Mouse (Mus musculus) kidney, embryonic 15.5 days (tissue): ENCODE data around the gene Tnfrsf14. TPM values are rescaled to one million over a fixed set of nuclear protein-coding genes. Genes with fewer than 3 reads are reported as not detected.
A peak's percentile ranks its signal among the peaks of the same experiment; 100 is the strongest.

Experiments
- ATAC-seq: fragments of 200-750 bp; cut with Nextera tagmentation; replicated peaks from 2 replicates; pipeline ENCODE4 v1.8.0; 2017; ENCODE audit warnings: moderate TSS enrichment; ENCODE audit not compliant: low FRiP score
- H3K27ac ChIP-seq: fragments of 300-500 bp; sonication (generic); 2 replicates; pipeline ENCODE4 v1.5.1; 2015; ENCODE audit warnings: mild to moderate bottlenecking, inconsistent platforms
- H3K27me3 ChIP-seq: fragments of 300-500 bp; sonication (generic); 2 replicates; pipeline ENCODE4 v1.6.1; 2015; ENCODE audit warnings: inconsistent platforms
- H3K36me3 ChIP-seq: fragments of 300-500 bp; sonication (generic); 2 replicates; pipeline ENCODE4 v1.6.1; 2015; ENCODE audit warnings: inconsistent platforms
- H3K4me1 ChIP-seq: fragments of 300-500 bp; sonication (generic); 2 replicates; pipeline ENCODE4 v1.6.1; 2015; ENCODE audit warnings: inconsistent platforms
- H3K4me2 ChIP-seq: fragments of 300-500 bp; sonication (generic); 2 replicates; pipeline ENCODE4 v1.6.1; 2015; ENCODE audit warnings: moderate library complexity, mild to moderate bottlenecking, inconsistent platforms
- H3K4me3 ChIP-seq: fragments of 300-500 bp; sonication (generic); replicated peaks from 2 replicates; pipeline ENCODE4 v1.5.1; 2015; ENCODE audit warnings: mild to moderate bottlenecking, inconsistent platforms
- H3K9ac ChIP-seq: fragments of 300-500 bp; sonication (generic); 2 replicates; pipeline ENCODE4 v1.6.1; 2015; ENCODE audit warnings: mild to moderate bottlenecking, inconsistent platforms
- H3K9me3 ChIP-seq: fragments of 300-500 bp; sonication (generic); replicated peaks from 2 replicates; pipeline ENCODE4 v1.6.1; 2016; ENCODE audit warnings: inconsistent platforms
- WGBS: fragments of 180-500 bp; shearing (Covaris S2); methylation state at CpG from one replicate; pipeline ENCODE4 v1.1.7; 2015; ENCODE audit warnings: mixed read lengths; 5-methylcytosine and 5-hydroxymethylcytosine counted together
- polyA plus RNA-seq: library from polyadenylated mRNA; unstranded; fragments of >200 nt; fragmentation: Nextera tagmentation; extraction: Ambion mirVana; gene quantifications from 2 replicates; pipeline ENCODE4 v1.2.1, GENCODE M21; 2015

The Tnfrsf14 gene
- polyA plus RNA-seq, 1 experiment from 2014 or later: 1.7 TPM

DNA sequence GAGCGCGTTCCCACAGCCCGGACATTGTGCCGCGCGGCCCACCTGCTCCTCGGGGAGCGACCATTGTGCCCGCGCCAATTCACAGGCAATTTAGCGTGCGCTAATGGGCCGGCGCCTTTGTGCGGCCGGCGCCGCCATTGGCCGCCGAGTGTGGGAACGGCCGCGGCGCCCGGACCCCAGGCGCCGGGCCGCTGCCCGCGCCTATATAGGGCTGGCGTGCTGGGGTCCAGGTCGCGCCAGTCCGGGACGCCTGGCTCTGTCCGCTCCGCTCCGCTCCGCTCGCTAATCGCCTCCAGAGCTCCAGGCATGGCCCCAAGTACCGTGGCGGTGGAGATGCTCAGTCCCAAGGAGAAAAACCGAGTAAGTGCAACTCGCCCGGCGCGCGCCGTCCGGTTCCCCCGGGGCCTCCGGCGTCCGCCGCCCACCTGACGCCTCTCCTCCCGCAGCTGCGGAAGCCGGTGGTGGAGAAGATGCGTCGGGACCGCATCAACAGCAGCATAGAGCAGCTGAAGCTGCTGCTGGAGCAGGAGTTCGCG is 32.4 kb upstream of the Tnfrsf14 start, which contains the start of gene Hes5:
TSS of gene Hes5 (plus strand) at position 234 of the 536 bp plus-strand sequence.
- peak within 1 kb of the TSS; percentile 43 for H3K9ac ChIP-seq
- peaks cover 76% of the 10 kb centered on the region for H3K27me3 ChIP-seq
- peak within 1 kb of the TSS; percentile 28; the same call in 1 of the 2 replicates for H3K27ac ChIP-seq
- no peak for ATAC-seq
- H3K4me3 ChIP-seq: peak within 1 kb of the TSS; percentile 90
- no peaks in the 10 kb centered on the region; the same call in 1 of the 2 replicates for H3K36me3 ChIP-seq
- H3K9me3 ChIP-seq: no peaks in the 10 kb centered on the region
- H3K4me2 ChIP-seq: peak within 1 kb of the TSS; percentile 77
- H3K4me1 ChIP-seq: peaks cover 81% of the 10 kb centered on the region
- WGBS: under 1% methylated on average over 57 of the region's 65 CpGs

DNA sequence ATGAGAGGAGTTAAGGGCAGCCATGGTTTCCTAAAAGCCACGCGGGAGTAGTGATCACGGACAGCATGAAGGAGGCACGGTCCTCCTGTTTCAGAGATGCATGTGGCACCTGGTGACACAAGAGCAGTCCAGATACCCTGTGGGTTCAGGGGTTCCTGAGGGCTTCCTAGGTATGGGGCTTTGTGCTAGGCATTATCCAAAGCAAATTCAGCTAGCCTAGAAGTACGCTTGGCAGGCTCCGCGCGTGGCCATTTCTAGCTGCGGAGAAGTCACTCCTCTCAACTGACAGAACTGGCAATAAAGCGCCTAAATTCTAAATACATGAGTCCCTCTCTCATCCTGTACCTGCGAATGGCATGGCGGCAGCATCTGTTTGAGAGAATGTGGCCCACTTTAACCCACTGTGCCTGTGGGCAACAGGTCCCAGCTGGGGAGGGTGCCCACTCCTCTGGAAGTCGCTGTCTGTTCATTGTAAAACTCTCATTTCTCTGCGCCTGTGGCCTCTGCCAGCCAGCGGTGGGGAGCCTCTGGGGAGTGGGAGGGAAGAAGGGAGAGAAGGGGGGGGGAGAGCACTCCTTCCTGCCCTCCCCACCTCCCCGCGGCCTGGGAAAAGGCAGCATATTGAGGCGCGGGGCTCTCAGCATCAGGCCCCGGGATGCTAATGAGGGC is 31.8 kb upstream of the Tnfrsf14 start:
- H3K27me3 ChIP-seq: peaks cover 80% of the 10 kb centered on the region
- no peak overlapping the region; the same call in 1 of the 2 replicates for H3K9ac ChIP-seq
- peaks cover 75% of the 10 kb centered on the region for H3K4me1 ChIP-seq
- no peaks in the 10 kb centered on the region for H3K9me3 ChIP-seq
- H3K36me3 ChIP-seq: no peaks in the 10 kb centered on the region
- ATAC-seq: no peak
- WGBS: 20% methylated on average over 20 of the region's 20 CpGs
- H3K4me2 ChIP-seq: peak overlapping the region; percentile 77
- H3K4me3 ChIP-seq: peak overlapping the region; percentile 90
- H3K27ac ChIP-seq: no peak overlapping the region

DNA sequence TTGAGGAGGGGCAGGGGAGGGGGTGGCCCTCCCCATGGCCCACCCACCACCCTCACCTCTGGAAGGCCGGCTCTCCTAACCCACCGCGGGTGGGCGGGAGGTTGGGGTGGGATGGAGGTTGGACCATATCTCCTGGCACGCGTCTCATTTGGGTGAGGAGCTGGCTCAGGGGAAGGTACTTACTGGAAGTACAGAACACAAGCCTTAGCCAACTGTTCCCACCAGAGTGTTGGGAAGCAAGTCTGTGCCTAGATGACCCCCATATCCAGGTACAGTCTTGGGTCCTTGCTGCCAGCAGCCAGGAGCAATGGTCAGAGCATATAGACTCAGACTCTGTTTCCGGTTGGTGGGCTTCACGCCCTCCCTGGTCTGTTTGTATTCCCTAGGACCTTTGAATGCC is 30.3 kb upstream of the Tnfrsf14 start:
- Histone ChIP-seq H3K4me2 (peak overlapping the region; percentile 47), H3K27me3 (peaks cover 95% of the 10 kb centered on the region), H3K4me1 (peaks cover 64% of the 10 kb centered on the region), H3K4me3 (no peak overlapping the region), H3K36me3 (no peaks in the 10 kb centered on the region), H3K9ac (no peak overlapping the region), H3K27ac (no peak overlapping the region), H3K9me3 (no peaks in the 10 kb centered on the region)
- ATAC-seq: no peak
- 14% methylated on average over 8 of the region's 8 CpGs for WGBS

DNA sequence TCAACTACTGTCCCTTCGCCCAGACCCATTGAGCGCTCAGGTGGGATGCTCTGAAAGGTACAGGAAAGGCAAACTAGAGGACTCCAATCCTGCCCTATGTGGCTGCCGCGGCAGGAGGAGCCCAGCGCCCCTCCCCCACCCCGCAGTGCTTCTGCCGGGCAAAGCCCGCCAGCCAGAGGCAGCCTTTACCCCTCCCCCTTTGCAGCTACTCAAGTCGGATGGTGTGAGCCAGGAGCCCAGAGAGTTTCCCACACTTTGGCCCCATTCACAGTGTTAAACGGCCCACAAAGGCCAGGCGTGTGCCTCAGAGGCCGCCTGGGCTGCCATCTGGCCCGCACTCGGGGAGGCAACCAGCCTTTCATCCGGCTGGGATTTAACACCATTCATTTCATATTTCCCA is 29.8 kb upstream of the Tnfrsf14 start:
- Histone ChIP-seq H3K9me3 (no peaks in the 10 kb centered on the region), H3K4me2 (peak overlapping the region; percentile 47), H3K36me3 (no peaks in the 10 kb centered on the region), H3K4me1 (peaks cover 62% of the 10 kb centered on the region), H3K27ac (no peak overlapping the region), H3K27me3 (peaks cover 96% of the 10 kb centered on the region), H3K4me3 (no peak overlapping the region), H3K9ac (no peak overlapping the region)
- 3% methylated on average over 15 of the region's 15 CpGs for WGBS
- ATAC-seq: 0 out of 2 replicates have a peak, but pooled peaks have one; percentile 7

DNA sequence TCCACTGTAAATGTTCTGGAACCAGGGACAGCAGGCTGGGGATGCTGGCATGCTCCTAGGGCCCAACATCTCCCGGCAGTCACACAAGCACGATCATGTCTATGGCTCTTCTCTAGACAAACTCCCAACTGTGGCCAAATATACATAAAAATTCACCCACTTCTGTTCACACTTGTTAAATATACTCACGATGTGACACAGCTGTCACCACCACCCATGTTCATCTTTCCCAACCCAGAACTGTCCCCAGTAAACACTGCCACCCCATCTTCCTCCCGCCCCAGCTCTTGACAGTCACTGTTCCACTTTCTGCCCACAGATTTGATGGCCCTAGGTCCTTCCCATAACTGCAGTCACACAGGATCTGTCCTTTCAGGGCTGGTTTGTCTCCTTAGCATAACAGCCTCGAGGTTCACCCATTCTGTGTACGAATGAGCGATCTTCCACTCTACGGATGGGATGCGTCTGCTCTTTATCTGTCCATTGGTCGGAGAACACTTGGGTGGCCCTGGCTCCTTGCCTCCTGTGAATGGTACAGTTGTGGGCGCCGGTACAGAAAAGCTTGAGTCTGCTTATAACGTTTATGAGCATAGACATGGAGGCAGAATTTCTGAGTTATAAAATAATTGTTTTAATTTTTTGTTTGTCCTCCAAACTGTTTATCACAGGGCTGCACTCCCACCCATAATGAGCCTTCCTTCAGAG is 29.1 kb upstream of the Tnfrsf14 start:
- Histone ChIP-seq H3K4me2 (peak overlapping the region; percentile 47; the same call in 1 of the 2 replicates), H3K27me3 (peaks cover 96% of the 10 kb centered on the region), H3K4me1 (peaks cover 62% of the 10 kb centered on the region), H3K9ac (no peak overlapping the region), H3K4me3 (no peak overlapping the region), H3K36me3 (no peaks in the 10 kb centered on the region), H3K27ac (no peak overlapping the region), H3K9me3 (no peaks in the 10 kb centered on the region)
- WGBS: 49% methylated on average over 13 of the region's 13 CpGs
- ATAC-seq: no peak

DNA sequence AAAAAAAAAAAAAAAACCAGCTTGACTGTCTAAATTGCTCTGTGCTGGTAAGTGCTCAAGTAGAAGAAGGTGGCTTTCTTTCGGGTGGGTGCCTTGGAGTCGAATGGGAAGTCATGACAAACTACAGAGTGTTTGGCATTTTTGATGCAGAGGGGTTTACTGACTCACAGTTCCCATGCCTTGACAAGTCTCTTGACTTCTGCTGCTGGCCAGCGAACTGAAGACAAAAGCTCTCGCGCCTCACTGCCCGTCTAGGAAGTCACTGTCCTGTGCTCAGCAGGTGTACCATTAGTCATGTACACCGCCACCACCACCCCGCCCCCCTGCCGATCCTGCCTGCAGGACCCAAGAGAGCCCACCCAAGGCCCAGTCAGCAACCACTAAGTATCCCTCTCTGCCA is 28.2 kb upstream of the Tnfrsf14 start:
- peaks cover 96% of the 10 kb centered on the region for H3K27me3 ChIP-seq
- no peak for ATAC-seq
- 36% methylated on average over 9 of the region's 9 CpGs for WGBS

DNA sequence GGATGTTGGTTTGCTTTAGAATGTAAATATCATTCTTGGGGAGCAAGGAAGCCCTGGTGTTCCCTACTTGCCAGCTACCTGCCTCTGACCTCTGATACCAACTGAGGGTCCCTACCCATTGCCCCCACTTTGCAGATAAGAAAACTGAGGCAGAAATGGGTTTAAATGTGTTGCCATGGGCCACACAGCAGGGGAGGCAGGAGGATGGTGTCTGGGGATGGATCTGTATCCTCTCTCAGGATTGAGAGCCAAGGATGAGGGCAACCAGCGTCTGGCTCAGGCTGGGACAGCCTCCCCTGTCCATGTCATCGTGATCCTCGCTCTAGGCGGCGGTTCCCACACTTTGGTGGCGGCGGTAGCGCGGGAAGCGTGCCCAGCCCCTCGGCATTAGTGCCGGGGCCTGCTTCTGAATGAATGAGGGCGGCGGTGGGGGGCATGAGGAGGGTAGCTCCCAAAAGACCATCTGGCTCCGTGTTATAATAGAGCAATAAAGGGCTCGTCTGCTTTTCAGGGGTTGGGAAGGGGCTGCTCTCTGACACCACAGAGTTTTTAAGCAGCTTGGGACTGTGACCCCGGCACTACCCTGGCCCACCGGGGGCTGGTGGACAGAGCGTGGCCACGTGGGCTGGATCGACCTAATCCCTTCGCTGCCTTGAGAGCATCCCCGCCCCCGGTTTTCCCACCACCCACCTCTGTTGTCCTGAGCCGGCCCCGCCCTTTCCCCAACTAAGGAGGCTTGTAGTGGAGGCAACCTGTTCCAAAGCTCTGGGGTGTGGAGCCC is 24.3 kb upstream of the Tnfrsf14 start:
- Histone ChIP-seq H3K27ac (no peak overlapping the region), H3K4me1 (peaks cover 22% of the 10 kb centered on the region), H3K4me3 (peak overlapping the region; percentile 8; the same call in 1 of the 2 replicates), H3K9me3 (no peaks in the 10 kb centered on the region), H3K4me2 (peak overlapping the region; percentile 37), H3K27me3 (peaks cover 91% of the 10 kb centered on the region), H3K36me3 (no peaks in the 10 kb centered on the region), H3K9ac (no peak overlapping the region)
- WGBS: under 1% methylated on average over 25 of the region's 26 CpGs
- ATAC-seq: no peak

More for the DNA sequence above, 28.2 kb upstream of the Tnfrsf14 start:
- H3K36me3 ChIP-seq: no peaks in the 10 kb centered on the region
- H3K4me2 ChIP-seq: no peak overlapping the region
- H3K9ac ChIP-seq: no peak overlapping the region
- no peak overlapping the region for H3K4me3 ChIP-seq
- peaks cover 54% of the 10 kb centered on the region for H3K4me1 ChIP-seq
- H3K9me3 ChIP-seq: no peaks in the 10 kb centered on the region
- H3K27ac ChIP-seq: no peak overlapping the region

DNA sequence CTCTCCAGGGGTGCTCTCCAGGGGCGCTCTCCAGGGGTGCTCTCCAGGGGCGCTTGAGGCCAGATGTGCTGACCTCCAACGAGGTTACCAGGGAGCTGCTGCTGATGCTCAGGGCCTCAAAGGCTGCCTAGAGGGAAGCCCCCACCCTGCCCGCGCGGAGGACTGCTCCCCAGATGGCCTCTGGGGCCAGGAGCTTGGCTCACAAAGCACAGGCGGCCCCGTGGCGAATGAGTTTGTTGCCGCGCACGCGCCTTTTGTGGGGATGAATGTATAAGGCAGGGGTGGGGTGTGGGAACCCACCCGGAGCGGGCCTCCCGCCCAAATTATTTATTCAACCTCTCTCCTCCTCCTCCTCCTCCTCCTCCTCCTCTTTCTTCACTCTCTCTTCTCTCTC is 21.2 kb upstream of the Tnfrsf14 start:
- no peak for ATAC-seq
- no peaks in the 10 kb centered on the region for H3K36me3 ChIP-seq
- no peaks in the 10 kb centered on the region for H3K9me3 ChIP-seq
- peaks cover 65% of the 10 kb centered on the region for H3K27me3 ChIP-seq
- H3K4me1 ChIP-seq: peaks cover 25% of the 10 kb centered on the region
- no peak overlapping the region for H3K9ac ChIP-seq
- no peak overlapping the region for H3K4me2 ChIP-seq
- H3K27ac ChIP-seq: no peak overlapping the region
- H3K4me3 ChIP-seq: no peak overlapping the region
- 11% methylated on average over 16 of the region's 16 CpGs for WGBS

DNA sequence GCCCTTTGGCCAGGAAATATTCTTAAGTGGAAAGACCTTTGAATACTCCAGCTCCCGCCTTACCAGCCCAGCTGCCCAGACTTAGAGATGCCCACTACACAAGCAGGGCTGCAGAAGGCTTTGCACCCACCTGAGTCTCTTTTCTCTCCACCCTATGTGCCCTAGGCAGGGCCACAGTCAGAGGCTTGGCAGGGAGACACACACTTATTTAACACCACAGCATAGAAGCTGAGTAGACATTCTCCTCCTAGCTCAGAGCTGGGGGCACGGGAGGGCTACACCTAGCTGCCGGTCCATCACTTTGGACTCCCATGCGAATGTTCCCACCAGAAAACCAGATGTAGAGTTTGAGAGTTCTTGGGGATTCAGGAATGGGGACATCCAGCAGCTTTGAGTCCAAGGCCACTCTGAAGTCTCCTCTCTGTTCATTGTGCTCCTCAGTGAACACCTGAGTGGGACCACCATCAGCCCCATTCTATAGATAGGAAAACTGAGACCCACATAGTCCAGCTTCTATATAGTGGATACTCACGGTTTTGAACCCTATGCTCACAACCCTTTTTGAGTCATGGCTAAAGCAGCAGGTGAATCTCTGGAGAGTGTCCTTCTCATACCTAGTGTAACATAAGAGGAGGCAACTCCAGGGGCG is 20.7 kb upstream of the Tnfrsf14 start:
- Histone ChIP-seq H3K27ac (no peak overlapping the region), H3K4me1 (peaks cover 25% of the 10 kb centered on the region), H3K27me3 (peaks cover 60% of the 10 kb centered on the region), H3K9me3 (no peaks in the 10 kb centered on the region), H3K4me3 (no peak overlapping the region), H3K36me3 (no peaks in the 10 kb centered on the region), H3K4me2 (no peak overlapping the region), H3K9ac (no peak overlapping the region)
- ATAC-seq: no peak
- WGBS: 71% methylated on average over 6 of the region's 6 CpGs

DNA sequence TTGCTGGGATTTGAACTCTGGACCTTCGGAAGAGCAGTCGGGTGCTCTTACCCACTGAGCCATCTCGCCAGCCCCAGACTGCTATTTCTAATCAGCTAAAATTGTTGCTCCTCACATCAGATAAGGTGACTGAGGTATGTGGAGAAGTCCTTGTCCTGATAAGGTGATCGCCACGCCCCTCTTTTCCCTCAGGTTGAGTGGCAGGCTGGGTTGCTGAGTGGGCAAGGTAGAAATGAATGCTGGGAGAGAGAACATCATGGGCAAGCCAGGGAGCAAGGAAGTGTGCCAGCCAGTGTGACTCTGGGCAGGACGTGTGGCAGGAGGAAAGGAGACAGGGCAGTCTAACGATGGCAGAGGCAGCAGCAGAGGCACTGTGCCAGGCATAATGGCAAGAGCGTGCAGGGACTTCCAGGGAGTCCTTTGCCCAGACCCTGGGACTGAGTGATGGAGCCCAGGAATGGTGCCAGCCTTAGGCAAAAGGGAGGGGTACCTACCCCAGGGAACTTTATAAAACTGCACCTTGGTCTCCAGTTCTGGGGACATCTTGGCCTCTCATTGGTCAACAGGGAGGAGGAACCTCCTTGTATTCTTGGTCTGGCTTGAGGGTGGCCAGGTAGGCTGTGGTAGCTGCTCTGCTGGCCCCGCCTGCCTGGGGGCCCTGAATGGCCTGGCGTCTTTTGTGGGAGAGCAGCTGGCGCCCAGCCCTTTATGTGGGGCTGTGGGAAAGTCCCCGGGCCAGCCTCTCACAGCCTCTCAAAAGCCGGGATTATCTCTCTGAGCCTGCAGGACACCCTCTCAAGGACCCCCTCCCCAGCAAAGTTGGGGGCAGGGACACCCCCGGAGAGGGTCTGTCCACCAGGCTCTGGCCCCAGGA is 19.9 kb upstream of the Tnfrsf14 start:
- peaks cover 52% of the 10 kb centered on the region for H3K27me3 ChIP-seq
- H3K4me2 ChIP-seq: no peak overlapping the region
- H3K4me1 ChIP-seq: peaks cover 25% of the 10 kb centered on the region
- no peak overlapping the region for H3K9ac ChIP-seq
- H3K4me3 ChIP-seq: no peak overlapping the region
- ATAC-seq: no peak
- H3K9me3 ChIP-seq: no peaks in the 10 kb centered on the region
- no peak overlapping the region for H3K27ac ChIP-seq
- no peaks in the 10 kb centered on the region for H3K36me3 ChIP-seq
- WGBS: 52% methylated on average over 14 of the region's 14 CpGs

DNA sequence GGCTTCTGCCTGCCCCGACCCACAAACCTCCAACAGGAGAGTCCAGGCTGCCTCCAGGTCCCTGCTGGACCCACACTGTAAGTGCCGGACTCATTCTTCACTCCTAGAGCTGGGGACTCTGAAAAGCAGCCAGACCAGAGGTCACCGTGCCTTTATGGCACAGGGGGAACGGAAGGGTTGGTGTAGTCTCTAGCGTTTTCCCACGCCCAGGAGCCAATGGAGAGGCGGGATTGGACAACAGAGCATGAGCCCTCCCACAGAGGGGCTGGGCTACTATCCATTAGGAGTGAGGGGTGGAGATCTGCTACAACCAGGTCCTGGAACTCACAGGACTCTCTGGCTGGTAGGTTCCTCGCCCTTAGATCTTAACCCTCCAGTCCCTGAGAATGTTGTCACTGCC is 18.0 kb upstream of the Tnfrsf14 start:
- peak overlapping the region; percentile 66 for H3K4me2 ChIP-seq
- 1% methylated on average over 8 of the region's 8 CpGs for WGBS
- peaks cover 15% of the 10 kb centered on the region for H3K4me1 ChIP-seq
- no peaks in the 10 kb centered on the region for H3K36me3 ChIP-seq
- H3K4me3 ChIP-seq: peak overlapping the region; percentile 34
- peaks cover 35% of the 10 kb centered on the region for H3K27me3 ChIP-seq
- ATAC-seq: peak; percentile 91
- H3K9ac ChIP-seq: no peak overlapping the region; the same call in 1 of the 2 replicates
- no peaks in the 10 kb centered on the region for H3K9me3 ChIP-seq
- H3K27ac ChIP-seq: peak overlapping the region; percentile 68
